Mouse (Mus musculus) neural tube, embryonic 12.5 days (tissue): ENCODE data around the gene Ift80. TPM values are rescaled to one million over a fixed set of nuclear protein-coding genes. Genes with fewer than 3 reads are reported as not detected.

Source experiments
- ATAC-seq: fragments of 200-750 bp; cut with Nextera tagmentation; 2 replicates; pipeline ENCODE4 v1.8.0; 2017; ENCODE audit warnings: low read depth, mild to moderate bottlenecking, moderate TSS enrichment, moderate library complexity; ENCODE audit not compliant: low FRiP score
- H3K27ac ChIP-seq: fragments of 300-500 bp; sonication (generic); 2 replicates; pipeline ENCODE4 v1.5.1; 2016
- H3K27me3 ChIP-seq: fragments of 300-500 bp; sonication (generic); replicated peaks from 2 replicates; pipeline ENCODE4 v1.6.1; 2016; ENCODE audit warnings: mild to moderate bottlenecking
- H3K36me3 ChIP-seq: fragments of 300-500 bp; sonication (generic); 2 replicates; pipeline ENCODE4 v1.6.1; 2016; ENCODE audit warnings: mild to moderate bottlenecking
- H3K4me1 ChIP-seq: fragments of 300-500 bp; sonication (generic); 2 replicates; pipeline ENCODE4 v1.6.1; 2016
- H3K4me2 ChIP-seq: fragments of 300-500 bp; sonication (generic); replicated peaks from 2 replicates; pipeline ENCODE4 v1.6.1; 2016; ENCODE audit warnings: mild to moderate bottlenecking
- H3K4me3 ChIP-seq: fragments of 300-500 bp; sonication (generic); 2 replicates; pipeline ENCODE4 v1.5.1; 2016
- H3K9ac ChIP-seq: fragments of 300-500 bp; sonication (generic); 2 replicates; pipeline ENCODE4 v1.6.1; 2016; ENCODE audit warnings: mild to moderate bottlenecking
- H3K9me3 ChIP-seq: fragments of 300-500 bp; sonication (generic); 2 replicates; pipeline ENCODE4 v1.6.1; 2016; ENCODE audit warnings: mild to moderate bottlenecking
- WGBS: fragments of 180-500 bp; shearing (Covaris S2); methylation state at CpG from one replicate; pipeline ENCODE4 v1.1.7; 2016; 5-methylcytosine and 5-hydroxymethylcytosine counted together
- polyA plus RNA-seq: library from polyadenylated mRNA; unstranded; fragments of >200 nt; fragmentation: Nextera tagmentation; extraction: Ambion mirVana; gene quantifications from 2 replicates; pipeline ENCODE4 v1.2.1, GENCODE M21; 2016

Gene Ift80
- polyA plus RNA-seq, 1 experiment from 2014 or later: 13.5 TPM

DNA sequence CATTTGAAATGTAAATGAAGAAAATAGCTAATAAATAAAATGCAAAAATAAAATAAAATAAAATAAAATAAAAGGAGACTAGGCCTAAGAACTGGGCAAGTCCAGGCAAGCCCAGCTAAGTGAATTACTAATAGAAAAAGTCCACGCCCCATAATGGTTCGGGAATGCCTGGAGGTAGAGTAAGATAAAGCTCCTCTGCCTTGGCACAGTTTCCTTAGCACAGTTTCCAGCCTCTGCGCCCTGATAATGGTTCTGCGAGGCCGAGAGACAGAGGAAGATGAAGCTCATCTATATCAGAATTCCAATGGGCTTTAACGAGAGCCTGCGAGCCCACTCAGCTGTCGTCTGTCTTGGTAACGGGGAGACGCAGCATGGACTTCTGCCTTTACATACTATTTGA, 25.2 kb downstream of the Ift80 start:
- no peaks in the 10 kb centered on the region for H3K9me3 ChIP-seq
- no peak overlapping the region for H3K27ac ChIP-seq
- no peak overlapping the region for H3K4me2 ChIP-seq
- WGBS: 94% methylated on average over 10 of the region's 10 CpGs
- H3K4me1 ChIP-seq: no peaks in the 10 kb centered on the region
- no peak for ATAC-seq
- H3K27me3 ChIP-seq: no peaks in the 10 kb centered on the region
- H3K4me3 ChIP-seq: no peak overlapping the region
- no peaks in the 10 kb centered on the region; the same call in 1 of the 2 replicates for H3K36me3 ChIP-seq
- no peak overlapping the region for H3K9ac ChIP-seq

- Histone ChIP-seq H3K36me3 (no peaks in the 10 kb centered on the region), H3K4me2 (no peak overlapping the region), H3K4me3 (no peak overlapping the region), H3K9ac (no peak overlapping the region), H3K27me3 (no peaks in the 10 kb centered on the region), H3K9me3 (no peaks in the 10 kb centered on the region), H3K27ac (no peak overlapping the region), H3K4me1 (no peaks in the 10 kb centered on the region)
- no peak for ATAC-seq
- 96% methylated on average over 4 of the region's 4 CpGs for WGBS
Observed at GRCm38 (mm10) chr3:68977696-68978095, 26.7 kb downstream of the Ift80 start.

- no peak overlapping the region for H3K27ac ChIP-seq
Observed at GRCm38 (mm10) chr3:68975533-68976490, 28.6 kb downstream of the Ift80 start.

DNA sequence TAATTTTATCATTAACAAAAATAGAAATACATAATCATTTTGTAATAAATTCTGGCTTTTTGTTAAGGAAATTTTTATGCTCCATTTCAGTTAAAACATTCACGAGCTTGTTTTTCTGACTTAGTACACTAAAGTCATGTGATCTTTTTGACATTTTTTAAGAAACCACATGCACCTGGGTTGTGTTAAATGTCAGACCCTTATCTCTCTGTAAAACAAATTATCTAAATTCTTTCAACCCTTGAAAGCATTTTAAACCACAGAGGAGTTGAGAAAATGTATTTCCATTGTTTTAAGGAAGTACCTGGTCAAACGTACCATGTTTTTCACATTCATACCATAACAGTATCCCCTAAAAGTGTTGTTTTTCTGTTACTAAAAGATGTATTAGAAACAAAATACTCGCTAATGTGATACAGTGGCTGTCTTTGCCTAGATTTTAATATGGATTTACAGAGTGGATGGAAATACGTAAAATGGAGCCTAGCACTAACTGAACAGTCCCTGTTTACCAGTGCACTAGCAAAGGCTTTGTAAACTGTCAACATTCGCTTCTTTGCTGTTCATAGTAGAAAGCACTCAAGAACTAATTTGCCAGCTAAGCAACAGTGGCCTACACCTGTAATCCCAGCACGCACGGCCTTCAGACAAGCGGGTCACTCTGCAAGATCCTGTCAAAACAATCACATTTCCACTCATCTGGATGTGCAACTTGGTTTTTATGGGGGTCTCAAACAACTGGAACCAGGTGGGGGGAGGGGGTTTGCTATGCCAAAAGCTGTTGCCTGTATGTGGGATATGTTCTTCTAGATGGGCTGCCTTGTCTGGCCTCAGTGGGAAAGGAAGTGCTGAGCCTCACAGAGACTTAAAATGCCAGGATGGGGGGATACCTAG, 29.5 kb downstream of the Ift80 start:
- Histone ChIP-seq H3K27ac (no peak overlapping the region), H3K27me3 (no peaks in the 10 kb centered on the region), H3K4me2 (no peak overlapping the region), H3K9me3 (no peaks in the 10 kb centered on the region), H3K9ac (no peak overlapping the region), H3K36me3 (no peaks in the 10 kb centered on the region), H3K4me3 (no peak overlapping the region), H3K4me1 (no peaks in the 10 kb centered on the region)
- WGBS: 91% methylated on average over 8 of the region's 8 CpGs
- ATAC-seq: no peak

More at GRCm38 (mm10) chr3:68975533-68976490, 28.6 kb downstream of the Ift80 start:
- H3K4me1 ChIP-seq: no peaks in the 10 kb centered on the region
- no peak for ATAC-seq
- H3K4me3 ChIP-seq: no peak overlapping the region
- no peak overlapping the region for H3K9ac ChIP-seq
- no peaks in the 10 kb centered on the region for H3K36me3 ChIP-seq
- H3K4me2 ChIP-seq: no peak overlapping the region
- H3K9me3 ChIP-seq: no peaks in the 10 kb centered on the region
- H3K27me3 ChIP-seq: no peaks in the 10 kb centered on the region
- 62% methylated on average over 9 of the region's 9 CpGs for WGBS

- WGBS: 86% methylated on average over 1 of the region's 1 CpGs
- H3K9ac ChIP-seq: no peak overlapping the region
- no peaks in the 10 kb centered on the region for H3K36me3 ChIP-seq
- no peak overlapping the region for H3K4me2 ChIP-seq
- H3K27ac ChIP-seq: no peak overlapping the region
- H3K27me3 ChIP-seq: no peaks in the 10 kb centered on the region
- no peaks in the 10 kb centered on the region for H3K9me3 ChIP-seq
- no peak for ATAC-seq
- no peaks in the 10 kb centered on the region for H3K4me1 ChIP-seq
- no peak overlapping the region for H3K4me3 ChIP-seq
Observed at GRCm38 (mm10) chr3:68973574-68973973, 30.8 kb downstream of the Ift80 start.

DNA sequence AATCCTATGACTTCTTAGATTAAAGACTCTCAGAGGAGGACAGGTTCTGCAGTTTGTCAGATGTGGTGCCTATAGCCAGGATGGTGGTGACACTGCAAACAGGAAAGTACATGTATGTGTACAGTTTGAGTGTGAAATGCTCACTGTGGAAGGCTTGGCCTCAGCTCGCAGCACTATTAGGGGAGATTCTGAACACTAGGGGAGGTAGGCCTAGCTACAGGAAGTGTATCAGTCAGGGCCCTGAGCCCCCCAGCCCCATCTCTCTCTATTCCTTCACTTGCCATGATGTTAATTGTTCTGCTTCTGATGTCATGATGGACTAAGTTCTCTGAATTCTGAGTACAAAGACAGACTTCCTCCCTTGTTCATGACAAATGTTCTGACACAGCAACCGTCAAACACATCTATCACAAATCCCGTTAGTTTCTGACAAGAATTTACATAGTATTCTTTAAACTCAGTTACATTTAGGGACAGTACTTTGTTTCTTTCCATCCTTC, 35.2 kb downstream of the Ift80 start:
- Histone ChIP-seq H3K27ac (no peak overlapping the region), H3K36me3 (peaks cover 29% of the 10 kb centered on the region), H3K4me2 (no peak overlapping the region), H3K4me3 (no peak overlapping the region), H3K4me1 (no peaks in the 10 kb centered on the region), H3K27me3 (no peaks in the 10 kb centered on the region), H3K9ac (no peak overlapping the region), H3K9me3 (no peaks in the 10 kb centered on the region)
- 95% methylated on average over 3 of the region's 3 CpGs for WGBS
- no peak for ATAC-seq

DNA sequence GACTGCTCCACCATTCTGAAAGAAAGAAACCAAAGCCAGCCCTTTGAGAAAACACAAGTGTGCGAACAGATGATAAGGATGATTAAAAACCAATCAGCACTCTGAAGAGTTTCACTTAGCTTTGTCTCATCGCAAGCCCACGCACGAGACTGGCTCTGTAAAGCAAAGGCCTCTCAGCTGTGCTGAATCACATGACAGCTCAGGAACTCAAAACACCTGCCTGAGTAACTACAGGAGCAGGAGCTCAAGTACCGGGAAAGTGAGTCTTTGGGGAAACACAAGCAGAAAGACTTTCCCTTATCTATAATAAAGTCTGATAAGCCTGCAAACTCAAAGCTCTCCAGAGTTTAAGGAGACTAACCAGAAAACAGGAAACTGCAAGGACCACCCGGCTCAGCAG, 37.0 kb downstream of the Ift80 start:
- no peak overlapping the region for H3K27ac ChIP-seq
- peaks cover 33% of the 10 kb centered on the region for H3K36me3 ChIP-seq
- H3K9ac ChIP-seq: no peak overlapping the region
- no peaks in the 10 kb centered on the region for H3K9me3 ChIP-seq
- no peak overlapping the region for H3K4me2 ChIP-seq
- no peak overlapping the region for H3K4me3 ChIP-seq
- ATAC-seq: no peak
- 96% methylated on average over 6 of the region's 6 CpGs for WGBS
- no peaks in the 10 kb centered on the region for H3K4me1 ChIP-seq
- H3K27me3 ChIP-seq: no peaks in the 10 kb centered on the region

GRCm38 (mm10) chr3:68966527-68967285, 37.7 kb downstream of the Ift80 start:
- Histone ChIP-seq H3K4me2 (no peak overlapping the region), H3K36me3 (peaks cover 37% of the 10 kb centered on the region), H3K27me3 (no peaks in the 10 kb centered on the region), H3K4me1 (no peaks in the 10 kb centered on the region), H3K9me3 (no peaks in the 10 kb centered on the region), H3K9ac (no peak overlapping the region), H3K4me3 (no peak overlapping the region), H3K27ac (no peak overlapping the region)
- 94% methylated on average over 6 of the region's 6 CpGs for WGBS
- no peak for ATAC-seq

GRCm38 (mm10) chr3:68964682-68965081, 39.7 kb downstream of the Ift80 start:
- Histone ChIP-seq H3K4me1 (no peaks in the 10 kb centered on the region), H3K36me3 (peaks cover 50% of the 10 kb centered on the region), H3K9me3 (no peaks in the 10 kb centered on the region), H3K9ac (no peak overlapping the region), H3K27me3 (no peaks in the 10 kb centered on the region), H3K4me3 (no peak overlapping the region), H3K27ac (no peak overlapping the region), H3K4me2 (no peak overlapping the region)
- no peak for ATAC-seq

- no peak overlapping the region for H3K27ac ChIP-seq
- no peaks in the 10 kb centered on the region for H3K9me3 ChIP-seq
- H3K27me3 ChIP-seq: no peaks in the 10 kb centered on the region
- no peak for ATAC-seq
- H3K36me3 ChIP-seq: peaks cover 17% of the 10 kb centered on the region
- H3K4me1 ChIP-seq: no peaks in the 10 kb centered on the region
- H3K4me3 ChIP-seq: no peak overlapping the region
- H3K4me2 ChIP-seq: no peak overlapping the region
- WGBS: 86% methylated on average over 3 of the region's 3 CpGs
- H3K9ac ChIP-seq: no peak overlapping the region
Observed at GRCm38 (mm10) chr3:68957413-68957812, 47.0 kb downstream of the Ift80 start.

DNA sequence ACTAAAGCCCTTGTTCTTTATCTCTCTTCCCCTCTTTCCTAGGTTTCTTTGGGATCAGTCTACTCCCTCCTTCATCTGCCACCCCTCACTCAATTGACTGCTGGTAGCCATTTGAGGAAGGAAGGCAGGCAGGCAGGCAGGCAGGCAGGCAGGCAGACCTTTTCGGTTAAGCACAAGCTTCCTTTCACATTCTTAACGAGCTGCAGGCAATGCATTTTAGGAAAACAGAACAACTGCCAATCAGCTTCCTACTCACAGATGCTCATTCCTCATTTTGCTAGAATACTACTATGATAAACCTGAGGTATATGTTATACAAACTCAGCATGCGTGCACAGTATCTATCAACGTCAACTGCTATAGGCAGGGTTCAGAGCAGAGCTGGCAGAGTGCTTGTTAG, 47.9 kb downstream of the Ift80 start:
- Histone ChIP-seq H3K27me3 (no peaks in the 10 kb centered on the region), H3K9me3 (no peaks in the 10 kb centered on the region), H3K36me3 (peaks cover 13% of the 10 kb centered on the region), H3K9ac (no peak overlapping the region), H3K27ac (no peak overlapping the region), H3K4me1 (no peaks in the 10 kb centered on the region), H3K4me2 (no peak overlapping the region), H3K4me3 (no peak overlapping the region)
- WGBS: 77% methylated on average over 4 of the region's 4 CpGs
- ATAC-seq: no peak
